Mouse (Mus musculus): ENCODE results near the gene Myrfl.

Gene Myrfl

GRCm38 (mm10) chr10:116913647-116914273, 17.0 kb upstream of the Myrfl start:
- no peak for DNase-seq (ENCODE audit: low read depth, low spot score)

DNA sequence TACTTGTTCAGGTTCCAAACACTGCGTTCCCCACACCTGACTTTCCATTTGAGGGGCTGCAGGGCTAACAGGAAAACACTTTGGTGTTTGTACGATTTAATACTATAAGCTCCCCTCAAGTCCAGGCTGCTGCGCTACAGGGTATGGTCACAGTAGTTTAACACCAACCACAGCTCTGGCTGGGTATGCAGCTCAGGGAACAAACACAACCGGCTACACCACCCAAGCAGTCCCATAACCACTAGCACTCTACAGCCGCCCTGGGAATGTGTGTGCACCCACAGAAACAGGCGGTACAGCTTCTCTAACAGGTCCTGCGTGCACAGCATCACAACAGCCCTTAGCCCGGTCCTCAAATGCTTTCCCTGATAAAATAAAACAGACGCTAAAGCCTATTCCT, 16.1 kb upstream of the Myrfl start:
- no peak for DNase-seq (ENCODE audit: low read depth, low spot score)

- no peak for DNase-seq (ENCODE audit: low read depth, low spot score)
Observed at GRCm38 (mm10) chr10:116908901-116909642, 12.4 kb upstream of the Myrfl start.

GRCm38 (mm10) chr10:116906794-116907193, 10.1 kb upstream of the Myrfl start:
- DNase-seq (ENCODE audit: low read depth, low spot score), result no peak

DNA sequence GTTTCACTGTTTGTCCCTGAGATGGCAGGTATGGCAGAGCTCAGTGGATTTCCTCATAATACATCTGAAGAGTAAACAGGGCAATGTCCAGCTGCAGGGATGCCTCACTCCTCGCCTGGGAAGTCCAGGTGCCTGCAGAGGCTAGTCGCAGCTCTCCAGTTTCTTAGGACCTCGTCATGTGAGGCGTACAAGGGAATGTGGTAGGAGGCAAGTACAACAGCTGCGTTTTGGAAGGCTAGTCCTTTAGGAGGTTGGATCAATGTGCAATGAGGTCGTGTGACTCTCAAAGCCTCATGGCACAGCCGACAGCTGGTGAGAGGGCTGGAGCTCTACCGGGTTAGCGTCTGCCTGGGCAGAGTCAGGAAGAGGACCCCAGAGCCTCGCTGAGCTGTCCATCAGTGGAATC, 7.8 kb upstream of the Myrfl start:
- no peak for DNase-seq (ENCODE audit: low read depth, low spot score)

- no peak for DNase-seq (ENCODE audit: low read depth, low spot score)
Observed at GRCm38 (mm10) chr10:116895108-116895833, 1.4 kb downstream of the Myrfl start.

DNA sequence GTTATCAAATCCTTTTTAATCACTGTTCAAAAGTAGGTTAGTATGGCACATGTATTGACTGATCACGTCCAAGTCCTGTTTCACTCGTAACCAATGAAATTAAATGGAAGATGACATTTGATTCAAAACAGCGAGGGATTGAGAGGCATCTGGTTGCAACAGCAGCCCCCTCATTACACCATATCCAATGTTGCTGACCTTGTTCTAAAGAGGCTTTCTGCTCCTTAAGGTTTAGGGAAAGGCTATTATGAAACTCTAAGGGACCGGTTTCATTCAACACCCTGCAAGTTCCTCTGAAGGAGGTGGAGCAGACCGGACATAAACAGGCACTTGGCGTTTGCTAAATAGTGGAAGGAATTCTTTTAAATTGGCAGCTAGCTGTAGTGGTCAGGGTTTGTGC, 2.2 kb downstream of the Myrfl start:
- DNase-seq (ENCODE audit: low read depth, low spot score), result no peak

DNA sequence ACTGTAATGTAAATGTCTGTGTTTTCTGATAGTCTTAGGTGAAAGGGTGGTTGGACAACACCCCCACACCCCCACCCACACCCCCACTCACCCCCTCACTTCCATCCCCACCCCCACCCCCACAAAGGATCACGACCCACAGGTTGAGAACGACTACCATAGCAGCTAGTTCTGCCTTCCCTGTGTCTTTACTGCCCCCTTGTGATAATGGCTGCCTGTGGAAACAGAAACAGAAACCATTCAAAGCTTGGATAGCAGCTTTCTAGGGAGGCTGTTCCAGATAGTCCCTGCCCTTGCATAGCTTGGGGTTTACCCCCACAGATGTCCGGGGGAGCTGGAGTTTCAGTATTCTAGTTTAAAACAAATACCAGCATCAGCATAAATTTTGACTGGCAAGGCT, 3.0 kb downstream of the Myrfl start:
- DNase-seq (ENCODE audit: low read depth, low spot score), result no peak

DNA sequence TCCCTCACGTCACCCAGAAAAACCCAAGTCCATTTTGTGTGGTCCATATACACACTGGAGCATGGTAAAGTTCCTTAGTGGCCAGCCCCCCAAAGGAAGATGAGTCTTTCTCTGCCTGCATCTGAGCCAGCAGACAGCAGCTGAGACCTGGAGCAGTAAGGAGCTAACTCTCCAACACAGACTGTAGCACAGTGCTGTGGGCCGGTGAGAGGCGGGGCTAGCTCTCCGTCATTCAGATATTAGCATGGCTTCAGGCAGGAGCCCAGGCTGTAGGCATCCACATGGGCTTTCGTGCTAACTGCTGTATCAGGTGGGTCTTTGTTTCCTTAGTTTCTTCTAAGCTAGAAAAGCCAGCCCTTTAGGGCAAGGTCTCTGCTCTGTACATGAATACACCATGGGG, 6.1 kb downstream of the Myrfl start:
- no peak for DNase-seq (ENCODE audit: low read depth, low spot score)

DNA sequence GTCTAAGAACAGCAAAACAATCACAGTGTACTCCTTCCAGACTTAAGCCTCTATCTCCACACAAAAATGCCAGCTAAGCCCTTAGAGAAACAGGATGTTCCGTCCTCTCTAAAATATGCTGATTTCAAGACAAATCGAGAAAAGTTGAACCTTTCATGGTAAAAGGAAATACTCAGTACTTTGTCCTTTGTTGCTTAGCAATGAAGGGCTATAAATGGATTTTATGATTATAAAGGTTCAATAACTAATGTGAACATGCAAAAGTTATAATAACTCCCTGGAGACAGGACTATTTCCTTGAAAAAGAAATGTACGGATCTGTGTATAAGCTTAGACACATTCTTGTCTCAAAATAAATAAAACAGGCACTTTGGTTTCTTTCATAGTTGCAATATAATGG, 12.2 kb downstream of the Myrfl start:
- DNase-seq (ENCODE audit: low read depth, low spot score), result no peak

DNA sequence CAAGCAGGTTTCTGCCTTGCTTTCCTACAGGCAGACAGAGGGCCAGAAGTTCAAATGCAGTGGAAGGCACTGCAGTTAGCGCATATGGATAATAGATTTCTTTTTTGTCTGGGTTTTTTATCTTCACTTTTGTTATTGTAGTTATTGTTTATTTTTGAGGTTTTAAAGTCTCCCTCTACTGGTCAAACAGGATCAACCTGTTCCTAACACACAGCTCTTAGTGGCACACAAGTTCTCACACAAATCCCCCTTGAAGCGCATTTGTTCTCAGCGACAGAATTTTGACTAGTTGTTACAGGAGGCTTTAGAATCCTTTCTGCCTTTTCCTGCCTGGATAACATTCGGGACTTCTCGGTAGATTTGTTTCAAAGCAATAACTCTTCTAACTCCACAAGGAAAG, 13.2 kb downstream of the Myrfl start:
- no peak for DNase-seq (ENCODE audit: low read depth, low spot score)

DNA sequence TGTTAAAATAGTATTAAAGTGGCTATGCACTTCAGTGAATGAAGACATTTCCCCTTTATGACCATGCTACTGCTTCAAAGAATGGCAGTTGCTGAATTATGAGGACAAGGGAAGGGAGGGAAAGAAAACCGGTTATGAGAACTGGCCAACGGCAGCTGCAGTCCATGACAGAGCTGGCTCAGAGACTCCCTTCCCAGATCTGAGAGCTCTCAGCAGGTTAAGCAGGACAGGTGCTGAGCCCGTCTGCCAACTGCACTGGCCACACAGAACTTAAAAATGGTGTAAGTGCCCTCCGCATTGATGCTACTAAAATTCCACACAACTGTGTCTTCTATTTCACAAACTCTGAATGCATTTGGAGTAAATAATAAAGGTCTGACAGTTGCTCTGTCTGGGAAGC, 19.3 kb downstream of the Myrfl start:
- no peak for DNase-seq (ENCODE audit: low read depth, low spot score)

DNA sequence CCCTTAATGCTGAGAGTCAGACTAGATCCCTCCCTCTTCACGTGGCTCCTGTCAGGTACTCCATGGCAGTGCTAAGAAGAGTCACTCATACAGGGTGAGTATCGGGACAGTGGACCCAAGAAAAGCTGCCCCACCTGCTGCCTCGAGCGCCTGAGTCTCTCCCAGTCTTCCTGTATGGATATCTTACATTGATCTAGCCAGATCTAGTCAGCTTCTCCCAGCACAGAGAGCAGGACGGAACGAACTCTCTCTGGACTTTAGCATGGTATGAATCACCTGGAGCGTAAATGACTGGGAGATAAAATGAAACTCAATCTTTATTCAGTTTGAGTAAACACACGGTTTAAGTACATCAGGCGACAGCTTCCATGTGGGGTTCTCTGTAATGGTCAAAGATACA, 22.2 kb downstream of the Myrfl start:
- DNase-seq (ENCODE audit: low read depth, low spot score), result no peak

GRCm38 (mm10) chr10:116872016-116872410, 24.7 kb downstream of the Myrfl start:
- no peak for DNase-seq (ENCODE audit: low read depth, low spot score)

DNA sequence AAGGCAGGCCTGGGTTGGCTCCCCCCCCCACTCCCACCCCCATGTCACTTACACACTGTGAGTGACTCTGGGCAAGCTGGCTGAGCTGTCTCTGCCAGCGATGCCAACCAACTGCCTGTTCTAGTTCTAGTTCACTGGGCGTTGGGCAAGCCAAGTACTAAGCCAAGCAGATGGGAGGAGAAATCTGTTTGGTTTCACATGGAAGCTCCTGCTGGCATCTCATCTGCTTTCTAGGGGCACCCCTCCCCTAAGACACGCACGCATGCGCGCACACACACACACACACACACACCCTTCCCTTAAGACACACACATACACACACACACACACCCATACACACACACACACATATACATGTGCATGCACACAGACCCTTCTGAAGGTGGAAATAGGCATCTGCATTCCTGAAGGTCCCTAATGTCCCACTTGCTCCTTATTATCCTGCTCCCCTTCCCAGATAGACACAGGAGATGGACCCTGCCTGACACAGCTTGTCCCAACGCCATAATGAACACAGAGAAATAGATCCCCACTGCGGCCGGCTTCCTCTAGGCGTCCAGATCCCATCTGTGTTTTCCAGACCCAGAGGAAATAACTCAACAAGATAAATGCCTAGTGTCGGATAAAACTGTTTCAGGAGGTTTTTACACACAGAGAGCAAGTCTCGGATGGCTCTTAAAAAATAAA, 25.2 kb downstream of the Myrfl start:
- DNase-seq (ENCODE audit: low read depth, low spot score), result no peak

GRCm38 (mm10) chr10:116870819-116871218, 25.9 kb downstream of the Myrfl start:
- DNase-seq (ENCODE audit: low read depth, low spot score), result no peak

- no peak for DNase-seq (ENCODE audit: low read depth, low spot score)
Observed at GRCm38 (mm10) chr10:116853159-116853845, 43.4 kb downstream of the Myrfl start.

DNA sequence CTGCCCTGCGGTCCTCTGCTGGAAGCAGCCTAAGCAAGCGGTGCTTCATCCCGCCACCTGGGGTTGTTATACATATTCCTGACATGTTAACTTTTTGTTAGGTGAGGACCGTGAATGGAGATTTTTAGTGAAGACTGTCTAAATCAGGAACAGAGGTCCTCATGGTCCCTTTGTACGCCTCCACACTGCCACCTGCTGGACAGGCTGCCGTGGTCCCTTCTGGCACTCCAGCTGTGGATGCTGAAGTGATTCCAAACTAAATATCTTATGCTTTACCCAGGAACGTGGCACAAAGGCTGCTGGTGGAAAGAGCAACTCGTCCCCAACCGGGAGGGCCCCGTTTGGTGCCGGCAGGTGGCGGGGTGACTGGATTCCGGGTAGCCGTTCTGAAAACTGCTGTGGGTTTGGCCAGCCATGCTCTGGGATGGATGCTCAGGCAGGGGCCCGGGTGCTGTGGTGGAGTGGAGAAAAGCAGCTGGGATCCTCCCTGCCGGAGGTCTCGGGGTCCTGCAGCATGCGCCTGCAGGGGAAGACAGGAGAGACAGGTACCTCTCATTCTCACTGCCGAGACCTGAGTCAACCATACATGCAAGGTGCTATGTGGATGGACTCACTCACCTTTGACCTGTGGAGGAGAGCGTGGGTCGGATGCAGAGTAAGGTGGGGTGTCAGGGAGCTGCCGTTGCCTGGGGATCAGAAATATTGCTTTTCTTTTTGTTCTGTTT, 47.8 kb downstream of the Myrfl start:
- DNase-seq (ENCODE audit: low read depth, low spot score), result peak; percentile 39

DNA sequence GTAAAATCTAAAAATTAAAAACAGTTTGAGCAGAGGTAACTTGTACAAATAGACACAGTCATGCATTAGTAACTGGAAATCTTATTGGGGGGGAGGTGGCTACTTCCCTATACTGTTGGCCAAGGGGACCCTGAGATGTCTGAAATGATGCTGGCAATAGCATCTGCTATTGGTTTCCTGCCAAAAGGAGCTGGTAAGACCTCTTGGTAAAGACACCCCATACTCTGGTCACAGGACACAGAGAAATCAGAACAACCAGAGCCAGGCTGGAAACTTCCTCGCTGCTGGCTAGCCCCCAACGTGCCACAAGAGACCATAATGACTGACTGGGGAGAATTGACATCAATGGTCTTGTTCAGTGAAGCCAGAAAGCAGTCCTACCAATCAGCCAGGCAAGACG, 55.2 kb downstream of the Myrfl start:
- DNase-seq (ENCODE audit: low read depth, low spot score), result no peak

GRCm38 (mm10) chr10:116830676-116831075, 66.0 kb downstream of the Myrfl start:
- DNase-seq (ENCODE audit: low read depth, low spot score), result no peak

DNA sequence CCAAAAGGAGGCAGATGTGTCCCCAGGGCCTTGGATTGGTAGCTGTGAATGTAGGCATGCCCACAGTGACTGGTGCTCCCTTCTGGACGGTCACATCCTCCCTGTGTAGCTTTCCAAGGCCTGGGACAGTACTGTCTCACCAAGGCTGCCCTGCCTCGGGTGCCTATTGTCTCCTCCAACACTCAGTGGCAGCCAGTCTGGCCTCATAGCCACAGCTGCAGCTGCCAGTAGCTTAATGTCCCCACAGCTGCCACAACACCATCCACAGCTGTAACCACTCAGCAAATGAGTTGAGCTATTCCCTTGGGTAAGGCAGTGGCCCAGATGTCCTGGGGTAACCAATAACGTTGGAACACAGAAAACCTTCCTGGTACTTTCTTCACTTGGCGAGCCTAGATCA, 68.6 kb downstream of the Myrfl start:
- no peak for DNase-seq (ENCODE audit: low read depth, low spot score)
